In the genomic region with DNA sequence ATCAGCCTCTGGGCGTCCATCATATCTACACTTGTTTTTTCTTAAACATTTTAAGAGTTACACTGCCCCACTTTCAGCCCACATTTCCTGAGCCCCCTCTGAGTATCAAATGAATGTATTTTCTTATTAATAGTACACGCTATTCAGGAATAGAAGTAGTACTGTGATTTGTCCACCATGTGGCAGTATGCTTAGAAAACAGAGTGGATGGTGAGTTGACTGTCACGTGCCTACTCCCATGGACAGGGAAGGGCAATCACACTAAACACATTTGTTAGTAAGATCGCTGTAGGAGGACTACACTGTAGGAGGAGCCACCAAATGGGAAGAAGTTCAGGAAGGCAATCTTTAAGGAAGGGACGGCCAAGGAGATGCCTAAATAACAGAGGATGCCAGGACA, we compare ENCODE assay signal across 12 mouse cellular contexts. TPM values are rescaled to one million over a fixed set of nuclear protein-coding genes. Genes with fewer than 3 reads are reported as not detected.
A peak's percentile ranks its signal among the peaks of the same experiment; 100 is the strongest.
DNase-seq lines count a peak whose midpoint lies in the region.
"Had no signal": no experiment of that assay in that cellular context is flagged by ENCODE, and none has a peak within 500 bp of the region (broad histone marks: within the 10 kb centered on the region; RNA-seq: fewer than 3 reads in every experiment).

No protein-coding gene starts in this region.

- peak; percentile 21 for DNase-seq in heart, postnatal 4 days
- no peak for DNase-seq in heart, adult 18-20 months
- DNase-seq in lung, postnatal 36 days = peak; percentile 44
- DNase-seq in lung, adult 18-20 months = no peak
- DNase-seq in ZHBTc4 (ENCODE audit: low read depth, low spot score) = peak; percentile 81
- DNase-seq in retina, embryonic 14.5 days (ENCODE audit: low spot score) = peak; percentile 41
- DNase-seq in left cerebral cortex, postnatal 36 days (ENCODE audit: low spot score in 2 of 2) = no peak
- DNase-seq in cerebellum, adult 9-11 months = no peak
- DNase-seq: kidney, adult 8-10 months; thymus, postnatal 25 days had no signal

- intact Hi-C loops in left cerebral cortex, postnatal 36 days (cut with DNase I) = no loop called here

RNA-seq across cellular contexts. Expression of gene Bpifb1, which starts 3.1 kb away (rescaled TPM):
- total RNA-seq in heart, postnatal 4 days (2021) = under 1 TPM in 1 of 2 experiments, not detected in 1; 0.20 TPM
- total RNA-seq in heart, adult 18-20 months (2021) = 1 to 10 TPM in 1 of 2 experiments, not detected in 1; 9.4 TPM
- total RNA-seq in left cerebral cortex, postnatal 36 days (2021) = under 1 TPM in 1 of 2 experiments, not detected in 1; 0.25 TPM
- total RNA-seq: monocyte, adult 5-6 weeks had no signal

RNA-seq across cellular contexts. Expression of gene Bpifa5, which starts 25.1 kb away (rescaled TPM):
- not detected for total RNA-seq in heart, postnatal 4 days (2021)
- not detected for total RNA-seq in heart, adult 18-20 months (2021)
- not detected for total RNA-seq in left cerebral cortex, postnatal 36 days (2021)
- total RNA-seq: left cerebral cortex, adult 8-10 months; monocyte, adult 5-6 weeks had no signal

RNA-seq across cellular contexts. Expression of gene Bpifb5, which starts 36.1 kb away (rescaled TPM):
- total RNA-seq in heart, postnatal 4 days (2021) = not detected
- total RNA-seq in heart, adult 18-20 months (2021) = not detected
- not detected for total RNA-seq in left cerebral cortex, postnatal 36 days (2021)
- total RNA-seq: left cerebral cortex, adult 8-10 months; monocyte, adult 5-6 weeks had no signal

RNA-seq across cellular contexts. Expression of gene Bpifa1, which starts 44.8 kb away (rescaled TPM):
- not detected for total RNA-seq in heart, postnatal 4 days (2021)
- 100 to 1,000 TPM in 1 of 2 experiments, under 1 TPM in 1; 0.72 to 404 TPM for total RNA-seq in heart, adult 18-20 months (2021)
- total RNA-seq in left cerebral cortex, postnatal 36 days (2021) = not detected
- total RNA-seq: left cerebral cortex, adult 8-10 months; monocyte, adult 5-6 weeks had no signal

RNA-seq across cellular contexts. Expression of gene Bpifa3, which starts 57.3 kb away (rescaled TPM):
- total RNA-seq in heart, postnatal 4 days (2021) = not detected
- total RNA-seq in heart, adult 18-20 months (2021) = not detected
- total RNA-seq in left cerebral cortex, postnatal 36 days (2021) = not detected
- total RNA-seq: left cerebral cortex, adult 8-10 months; monocyte, adult 5-6 weeks had no signal

Comparison
In these comparisons a context has a peak if more than half of its experiments do, and no peak if none do; other contexts are left out.
1. DNase-seq: peak in heart, postnatal 4 days (single experiment), lung, postnatal 36 days (single experiment), ZHBTc4 (single experiment) and retina, embryonic 14.5 days (single experiment); none in heart, adult 18-20 months (0 of 2), lung, adult 18-20 months (0 of 2), left cerebral cortex, postnatal 36 days (0 of 2) and cerebellum, adult 9-11 months (single experiment).